Mouse (Mus musculus) hindlimb bud, embryonic 11.5 days (tissue): ENCODE results near the gene Hist1h3h.
A peak's percentile ranks its signal among the peaks of the same experiment; 100 is the strongest.
"Not testable (repeated sequence)": the region's sequence is repeated elsewhere in the genome, so short reads cannot be mapped to it uniquely, and the experiment has no call there.

Experiments used
- DNase-seq: peaks from one replicate; pipeline ENCODE4 v3.0.0-alpha.2; 2012; ENCODE audit warnings: low read depth, low spot score; ENCODE audit errors: extremely low spot score

Hist1h3h gene

GRCm38 (mm10) chr13:21717397-21718357, at the start of gene Hist1h3h:
TSS of gene Hist1h3h (plus strand) at chr13:21717659.
- DNase-seq: not testable (repeated sequence)

GRCm38 (mm10) chr13:21677305-21677704, 40.2 kb upstream of the Hist1h3h start, which contains the start of gene Olfr1360:
TSS of gene Olfr1360 (minus strand) at chr13:21677405.
- no peak for DNase-seq

GRCm38 (mm10) chr13:21697811-21698210, 19.6 kb upstream of the Hist1h3h start, which contains the start of gene Olfr1359:
TSS of gene Olfr1359 (plus strand) at chr13:21698111.
- DNase-seq: no peak

- no peak for DNase-seq
These were observed 10.8 kb upstream of the Hist1h3h start for GRCm38 (mm10) chr13:21706669-21707068.

- peak; percentile 73 for DNase-seq
These were observed 7.3 kb upstream of the Hist1h3h start for GRCm38 (mm10) chr13:21710031-21710711.

GRCm38 (mm10) chr13:21710821-21711525, 6.5 kb upstream of the Hist1h3h start:
- peak; percentile 73 for DNase-seq

- DNase-seq: no peak
These were observed 5.8 kb upstream of the Hist1h3h start for GRCm38 (mm10) chr13:21711698-21712097.

- peak; percentile 73 for DNase-seq
These were observed 2.7 kb upstream of the Hist1h3h start for GRCm38 (mm10) chr13:21714725-21715124.

GRCm38 (mm10) chr13:21715131-21715863, 2.2 kb upstream of the Hist1h3h start:
- no peak for DNase-seq

GRCm38 (mm10) chr13:21715864-21716539, 1.5 kb upstream of the Hist1h3h start, which contains the start of the genes Hist1h2bl and Hist1h2ai:
TSS of gene Hist1h2bl (minus strand) at chr13:21716143.
TSS of gene Hist1h2ai (plus strand) at chr13:21716422.
- peak; percentile 98 for DNase-seq

- DNase-seq: peak; percentile 95
These were observed 693 bp upstream of the Hist1h3h start for GRCm38 (mm10) chr13:21716540-21717391.

- DNase-seq: peak; percentile 75
These were observed 1.1 kb downstream of the Hist1h3h start for GRCm38 (mm10) chr13:21718381-21719080.

GRCm38 (mm10) chr13:21721107-21721756, 3.8 kb downstream of the Hist1h3h start:
- DNase-seq: not testable (repeated sequence)

GRCm38 (mm10) chr13:21721757-21722372, 4.4 kb downstream of the Hist1h3h start, which contains the start of gene Hist1h2bm:
TSS of gene Hist1h2bm (plus strand) at chr13:21722044.
- peak; percentile 98 for DNase-seq

GRCm38 (mm10) chr13:21722373-21722925, 5.0 kb downstream of the Hist1h3h start:
- DNase-seq: peak; percentile 69

GRCm38 (mm10) chr13:21722993-21723836, 5.8 kb downstream of the Hist1h3h start:
- DNase-seq: no peak
